Mouse (Mus musculus) heart, adult 2 months (tissue): Measurements from ENCODE around the gene Slc22a14. TPM values are rescaled to one million over a fixed set of nuclear protein-coding genes. Genes with fewer than 3 reads are reported as not detected.

Experiments
- DNase-seq, 2 experiments: peaks; one replicate each; pipeline ENCODE4 v3.0.0; 2021
- H3K27ac ChIP-seq: fragments of 200-600 bp; 2 replicates; pipeline ENCODE4 v1.8.1; 2022
- H3K27me3 ChIP-seq: fragments of 200-500 bp; 2 replicates; pipeline ENCODE4 v1.6.1; 2012; ENCODE audit warnings: mild to moderate bottlenecking, low read length, inconsistent platforms, mixed read lengths; ENCODE audit not compliant: control insufficient read depth, insufficient read depth
- H3K36me3 ChIP-seq: fragments of 200-500 bp; 2 replicates; pipeline ENCODE4 v1.6.1; 2012; ENCODE audit warnings: low read length, inconsistent platforms; ENCODE audit not compliant: control insufficient read depth, insufficient read depth
- H3K4me1 ChIP-seq: fragments of 200-500 bp; 2 replicates; pipeline ENCODE4 v1.6.1; 2011; ENCODE audit warnings: low read length; ENCODE audit not compliant: control insufficient read depth, insufficient read depth
- H3K4me3 ChIP-seq: fragments of 200-600 bp; 2 replicates; pipeline ENCODE4 v1.8.1; 2022
- H3K79me2 ChIP-seq: fragments of 200-500 bp; replicated peaks from 2 replicates; pipeline ENCODE4 v1.6.1; 2012; ENCODE audit warnings: mild to moderate bottlenecking, inconsistent platforms, low read length, moderate library complexity, mixed read lengths; ENCODE audit not compliant: control insufficient read depth, insufficient read depth
- H3K9ac ChIP-seq: fragments of 200-500 bp; 2 replicates; pipeline ENCODE4 v1.6.1; 2012; ENCODE audit warnings: low read depth, mild to moderate bottlenecking, control low read depth, inconsistent platforms, low read length, mixed read lengths
- CTCF ChIP-seq: fragments of 200-600 bp; IDR thresholded peaks from 2 replicates; pipeline ENCODE4 v1.8.1; 2022; ENCODE audit warnings: antibody characterized with exemption, mild to moderate bottlenecking, moderate library complexity
- EP300 ChIP-seq: fragments of 200-500 bp; IDR thresholded peaks from 2 replicates; pipeline ENCODE4 v1.6.1; 2011; ENCODE audit warnings: low read depth, low read length, control low read depth; ENCODE audit not compliant: insufficient read depth
- POLR2A ChIP-seq: fragments of 200-500 bp; IDR thresholded peaks from 2 replicates; pipeline ENCODE4 v1.6.1; 2011; ENCODE audit warnings: mild to moderate bottlenecking, low read depth, low read length, control low read depth; ENCODE audit not compliant: insufficient read depth
- WGBS: fragments of 180-500 bp; shearing (Covaris S2); methylation state at CpG from one replicate; pipeline ENCODE4 v1.1.7; 2018; 5-methylcytosine and 5-hydroxymethylcytosine counted together
- intact Hi-C: fragments of 180-260 bp; cut with DNase I; formaldehyde crosslinking; loops from one replicate; pipeline ENCODE4 v1.15.1; 2025
- polyA plus RNA-seq: library from polyadenylated mRNA; depleted of rRNA; stranded (reverse); fragments of >200 nt; gene quantifications from 2 replicates; pipeline ENCODE4 v1.2.3, GENCODE M21; 2012
- total RNA-seq, 2 experiments: library from RNA; stranded (reverse); gene quantifications; 2 replicates each; pipeline ENCODE4 v1.2.3; 2021

The Slc22a14 gene
- total and polyA plus RNA-seq, 3 experiments, result 0.78 TPM; not detected in 2

DNA sequence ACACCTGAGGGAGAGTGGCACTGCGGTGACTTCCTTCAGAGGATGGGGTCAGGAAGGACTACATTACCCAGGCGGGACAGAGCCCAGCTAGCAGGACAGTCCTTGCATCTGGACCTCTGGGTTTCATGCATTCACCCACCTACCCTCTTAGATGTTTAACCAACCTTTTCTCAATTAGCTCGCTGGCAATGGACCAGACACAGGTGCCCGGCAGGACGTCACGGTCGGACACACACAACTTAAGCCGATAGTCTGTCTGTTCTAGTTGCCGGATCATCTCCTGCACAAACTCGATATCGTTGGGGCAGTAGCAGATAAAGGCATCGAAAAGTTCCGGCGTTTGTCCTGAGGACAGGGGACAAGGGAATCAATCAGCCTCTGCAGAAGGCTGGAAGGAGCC is 27.5 kb downstream of the Slc22a14 start:
- WGBS, result 91% methylated on average over 14 of the region's 14 CpGs
- intact Hi-C loops, result no loop called here
- H3K4me1 ChIP-seq, result peaks cover 15% of the 10 kb centered on the region
- H3K4me3 ChIP-seq, result no peak overlapping the region
- no peak overlapping the region for H3K27ac ChIP-seq
- no peaks in the 10 kb centered on the region for H3K36me3 ChIP-seq
- no peaks in the 10 kb centered on the region for H3K27me3 ChIP-seq
- TF ChIP-seq CTCF (no peak), EP300 (no peak), POLR2A (no peak)
- no peaks in the 10 kb centered on the region for H3K79me2 ChIP-seq
- DNase-seq, result no peak
- H3K9ac ChIP-seq, result no peak overlapping the region

- intact Hi-C loops, result no loop called here
- DNase-seq, result no peak
- no peaks in the 10 kb centered on the region for H3K79me2 ChIP-seq
- TF ChIP-seq EP300, result no peak
- TF ChIP-seq CTCF, result no peak
- no peak for TF ChIP-seq POLR2A
- H3K27me3 ChIP-seq, result no peaks in the 10 kb centered on the region
- WGBS, result 84% methylated on average over 4 of the region's 4 CpGs
- H3K36me3 ChIP-seq, result no peaks in the 10 kb centered on the region
- no peak overlapping the region for H3K27ac ChIP-seq
- peaks cover 11% of the 10 kb centered on the region for H3K4me1 ChIP-seq
- no peak overlapping the region for H3K9ac ChIP-seq
- no peak overlapping the region for H3K4me3 ChIP-seq
These were observed 29.8 kb downstream of the Slc22a14 start for GRCm38 (mm10) chr9:119335571-119335970.

DNA sequence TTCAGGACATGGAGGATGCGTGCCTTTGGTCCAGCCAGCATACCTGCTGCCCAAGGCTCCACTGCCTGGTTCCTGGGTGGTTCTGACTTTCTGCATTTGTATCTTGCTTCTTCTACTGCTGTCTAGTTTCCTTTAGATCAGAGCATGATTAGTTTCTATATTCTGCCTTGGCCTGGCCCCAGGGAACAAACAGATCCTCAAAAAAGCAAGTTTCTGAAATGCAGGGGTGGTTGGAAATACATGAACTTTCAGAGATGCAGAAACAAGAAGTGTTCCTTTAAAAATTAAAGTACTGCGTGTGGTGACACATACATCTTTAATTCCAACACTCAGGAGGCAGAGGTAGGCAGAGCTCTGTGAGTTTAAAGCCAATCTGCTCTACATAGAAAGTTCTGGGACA is 30.5 kb downstream of the Slc22a14 start:
- no peaks in the 10 kb centered on the region for H3K27me3 ChIP-seq
- no peak for TF ChIP-seq CTCF
- TF ChIP-seq POLR2A, result no peak
- H3K9ac ChIP-seq, result no peak overlapping the region
- H3K79me2 ChIP-seq, result no peaks in the 10 kb centered on the region
- no peaks in the 10 kb centered on the region for H3K36me3 ChIP-seq
- whole genome bisulfite sequencing, result 68% methylated on average over 2 of the region's 2 CpGs
- no peak for DNase-seq
- H3K4me1 ChIP-seq, result peaks cover 11% of the 10 kb centered on the region
- H3K27ac ChIP-seq, result peak overlapping the region; percentile 74
- no peak overlapping the region for H3K4me3 ChIP-seq
- intact Hi-C loops, result no loop called here

DNA sequence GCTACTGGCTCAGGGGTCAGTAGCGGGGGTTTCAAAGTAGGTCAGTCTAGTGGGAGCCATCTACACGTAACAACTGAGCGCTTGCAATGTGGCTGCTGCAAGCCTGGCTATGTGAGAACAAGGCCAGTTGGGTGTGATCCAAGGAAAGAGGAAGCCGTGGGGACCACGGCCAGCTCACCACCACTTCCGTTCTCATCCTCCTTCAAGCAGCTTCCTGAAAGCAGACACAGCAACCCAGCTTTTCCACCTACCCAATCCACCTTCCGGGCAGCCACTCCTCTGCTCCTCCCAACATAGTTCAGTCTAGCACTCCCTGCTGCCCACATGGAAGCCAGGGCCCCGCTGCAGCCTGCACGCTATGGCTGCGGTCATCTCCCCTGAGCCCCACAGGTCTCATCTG is 31.0 kb downstream of the Slc22a14 start:
- Histone ChIP-seq H3K27ac (peak overlapping the region; percentile 74), H3K27me3 (no peaks in the 10 kb centered on the region), H3K4me1 (peaks cover 11% of the 10 kb centered on the region), H3K36me3 (no peaks in the 10 kb centered on the region), H3K9ac (peak overlapping the region; percentile 17; the same call in 1 of the 2 replicates), H3K79me2 (no peaks in the 10 kb centered on the region), H3K4me3 (no peak overlapping the region)
- intact Hi-C loops, result no loop called here
- DNase-seq, result peak; percentile 69 to 83
- 3% methylated on average over 10 of the region's 10 CpGs for WGBS
- TF ChIP-seq EP300 (no peak), CTCF (peak; percentile 3; the same call in 1 of the 2 replicates)

GRCm38 (mm10) chr9:119330186-119330963 is 35.0 kb downstream of the Slc22a14 start:
- Histone ChIP-seq H3K36me3 (no peaks in the 10 kb centered on the region), H3K27me3 (no peaks in the 10 kb centered on the region), H3K4me3 (no peak overlapping the region), H3K27ac (no peak overlapping the region), H3K9ac (no peak overlapping the region), H3K79me2 (no peaks in the 10 kb centered on the region), H3K4me1 (peaks cover 9% of the 10 kb centered on the region; the same call in 1 of the 2 replicates)
- DNase-seq, result no peak
- no peak for TF ChIP-seq EP300
- TF ChIP-seq POLR2A, result no peak
- TF ChIP-seq CTCF, result no peak
- 77% methylated on average over 15 of the region's 15 CpGs for WGBS
- intact Hi-C loops, result no loop called here

DNA sequence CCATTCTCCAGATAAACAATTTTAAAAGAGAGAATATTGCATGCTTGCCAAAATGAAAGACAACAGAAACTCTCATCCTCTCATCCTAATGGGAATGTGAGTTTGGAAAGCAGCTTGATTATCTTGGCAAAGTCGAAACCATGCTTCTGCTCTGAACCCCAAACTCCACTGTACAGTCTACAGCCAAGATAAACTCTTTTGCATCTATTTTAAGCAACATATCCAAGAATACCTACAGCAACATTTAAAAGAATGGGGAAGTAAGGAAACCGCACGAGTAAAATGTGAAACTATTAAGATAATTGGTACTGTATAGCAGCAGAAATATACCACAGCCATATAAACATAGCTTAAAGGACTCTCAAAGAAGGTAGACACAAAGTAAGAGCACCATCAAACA is 36.9 kb downstream of the Slc22a14 start:
- no peak for DNase-seq
- intact Hi-C loops, result no loop called here
- Histone ChIP-seq H3K4me3 (no peak overlapping the region), H3K27ac (no peak overlapping the region), H3K4me1 (no peaks in the 10 kb centered on the region), H3K79me2 (no peaks in the 10 kb centered on the region), H3K9ac (no peak overlapping the region), H3K36me3 (no peaks in the 10 kb centered on the region), H3K27me3 (no peaks in the 10 kb centered on the region)
- 19% methylated on average over 3 of the region's 3 CpGs for WGBS
- TF ChIP-seq EP300, result no peak
- TF ChIP-seq CTCF, result no peak
- TF ChIP-seq POLR2A, result no peak
